Mouse (Mus musculus): ENCODE results near the gene Gm12258.
"Not testable (repeated sequence)": the region's sequence is repeated elsewhere in the genome, so short reads cannot be mapped to it uniquely, and the experiment has no call there.

Gene Gm12258

DNA sequence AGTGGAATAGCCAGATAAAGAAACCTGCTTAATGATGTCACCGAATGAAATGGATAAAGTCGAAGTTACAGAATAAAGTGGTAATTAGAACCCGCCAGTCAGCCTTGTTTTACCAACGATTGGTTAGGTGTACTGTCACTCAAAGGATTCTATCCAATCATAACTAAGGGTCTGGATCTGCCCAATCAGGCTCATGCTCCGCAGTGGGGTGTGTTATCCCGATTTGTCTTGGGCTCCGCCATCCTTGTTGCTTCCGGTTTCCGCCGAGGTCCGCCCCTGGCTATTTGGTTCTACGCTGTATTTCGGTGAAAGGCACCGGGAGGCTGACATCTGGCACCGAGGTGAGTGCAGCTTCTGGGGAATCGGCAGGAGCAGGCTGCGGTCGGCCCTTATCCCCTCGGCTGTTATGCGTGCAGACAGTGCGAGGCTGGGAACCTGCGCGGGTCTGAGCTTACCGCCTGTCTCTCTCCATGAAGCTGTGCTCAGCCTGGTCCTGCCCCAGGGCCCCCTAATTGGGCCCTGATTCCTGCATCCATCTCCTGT lies at the start of gene Gm12258:
Gene Gm12258 (plus strand): TSS at position 240 of the 543 bp plus-strand sequence.
- H3K9me3 ChIP-seq (ENCODE audit: low read length), result peaks cover 5% of the 10 kb centered on the region; the same call in 1 of the 2 replicates
- H3K4me3 ChIP-seq (replicated peaks; ENCODE audit: low read length), result peak within 1 kb of the TSS; percentile 92
- TF ChIP-seq CTCF (conservative IDR thresholded peaks at IDR 0.05; ENCODE audit: low read length), result no peak
- no peak for TF ChIP-seq POU5F1 (IDR thresholded peaks at IDR 0.05; ENCODE audit: borderline replicate concordance, low read length)
- no peak for TF ChIP-seq NANOG (IDR thresholded peaks at IDR 0.05; ENCODE audit: borderline replicate concordance, low read length)
- peaks cover 7% of the 10 kb centered on the region for H3K4me1 ChIP-seq (replicated peaks; ENCODE audit: low read depth, low read length)
- no peaks in the 10 kb centered on the region for H3K27me3 ChIP-seq (ENCODE audit: insufficient read depth, low read length)
- H3K36me3 ChIP-seq (ENCODE audit: insufficient read depth, low read length), result peaks cover 14% of the 10 kb centered on the region

- TF ChIP-seq POU5F1 (IDR thresholded peaks at IDR 0.05; ENCODE audit: borderline replicate concordance, low read length) (no peak), CTCF (conservative IDR thresholded peaks at IDR 0.05; ENCODE audit: low read length) (no peak), NANOG (IDR thresholded peaks at IDR 0.05; ENCODE audit: borderline replicate concordance, low read length) (no peak)
- H3K27me3 ChIP-seq (ENCODE audit: insufficient read depth, low read length), result no peaks in the 10 kb centered on the region
- H3K4me1 ChIP-seq (replicated peaks; ENCODE audit: low read depth, low read length), result peaks cover 20% of the 10 kb centered on the region
- H3K36me3 ChIP-seq (ENCODE audit: insufficient read depth, low read length), result no peaks in the 10 kb centered on the region
- H3K9me3 ChIP-seq (ENCODE audit: low read length), result no peaks in the 10 kb centered on the region
- H3K4me3 ChIP-seq (replicated peaks; ENCODE audit: low read length), result no peak overlapping the region
Measured at GRCm38 (mm10) chr11:58799747-58800146, 47.2 kb upstream of the Gm12258 start.

DNA sequence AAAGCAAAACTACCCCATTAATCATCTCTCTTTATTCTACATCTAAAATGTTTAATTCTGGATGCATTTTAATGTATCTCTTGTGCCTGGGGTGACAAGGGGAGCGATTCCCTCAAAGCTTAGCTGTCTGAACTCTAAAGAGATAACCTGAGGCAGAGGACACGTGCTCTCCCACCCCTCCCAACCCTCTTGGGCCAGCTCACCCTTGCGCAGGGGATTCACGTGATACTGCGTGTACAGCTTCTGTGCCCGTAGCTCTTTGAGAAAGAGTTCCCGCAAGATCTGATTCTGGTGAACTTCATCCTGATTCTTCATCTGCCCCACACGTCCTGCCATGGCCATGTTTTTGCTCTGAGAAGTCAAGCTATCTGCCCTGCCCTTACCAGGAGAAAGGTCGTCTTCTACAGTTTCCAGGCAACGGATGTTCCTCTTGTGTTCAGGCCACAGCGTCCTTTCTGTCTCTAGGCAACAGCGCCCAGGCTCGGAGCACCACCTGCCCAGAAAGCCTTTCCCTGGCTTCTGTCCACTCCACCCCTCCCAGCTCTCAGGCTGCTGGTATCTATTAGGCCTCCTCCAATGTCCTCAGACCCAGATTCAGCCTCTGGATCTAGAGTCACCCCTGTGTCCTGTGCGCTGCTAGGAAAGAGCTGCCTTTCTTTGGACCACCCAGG lies 45.3 kb upstream of the Gm12258 start, which contains the start of gene Fam183b:
Gene Fam183b (minus strand): TSS at position 403 of the 671 bp plus-strand sequence.
- H3K36me3 ChIP-seq (ENCODE audit: insufficient read depth, low read length), result no peaks in the 10 kb centered on the region
- no peaks in the 10 kb centered on the region for H3K27me3 ChIP-seq (ENCODE audit: insufficient read depth, low read length)
- peak within 1 kb of the TSS; percentile 20; the same call in 1 of the 2 replicates for H3K4me3 ChIP-seq (replicated peaks; ENCODE audit: low read length)
- peaks cover 20% of the 10 kb centered on the region for H3K4me1 ChIP-seq (replicated peaks; ENCODE audit: low read depth, low read length)
- TF ChIP-seq CTCF (conservative IDR thresholded peaks at IDR 0.05; ENCODE audit: low read length) (no peak), POU5F1 (IDR thresholded peaks at IDR 0.05; ENCODE audit: borderline replicate concordance, low read length) (no peak), NANOG (IDR thresholded peaks at IDR 0.05; ENCODE audit: borderline replicate concordance, low read length) (no peak)
- H3K9me3 ChIP-seq (ENCODE audit: low read length), result no peaks in the 10 kb centered on the region

DNA sequence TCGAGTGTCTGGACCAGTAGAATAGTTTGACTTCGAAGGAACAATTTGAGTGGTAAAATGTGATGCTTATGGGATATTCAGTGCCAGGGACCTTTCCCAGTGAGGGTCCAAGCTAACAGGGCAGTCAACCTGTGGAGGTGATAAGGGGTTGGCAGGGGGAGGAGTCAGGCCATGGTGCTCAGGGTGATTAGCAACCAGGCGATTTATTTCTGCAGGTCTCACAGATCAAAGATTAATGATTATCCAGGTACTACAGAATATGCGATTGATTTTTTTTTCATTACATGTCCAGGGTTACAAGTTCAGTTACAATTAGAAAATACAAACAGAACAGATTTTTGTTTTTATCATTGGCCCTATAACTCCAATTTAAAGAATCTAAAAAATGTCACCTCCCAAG lies 43.1 kb upstream of the Gm12258 start:
- no peaks in the 10 kb centered on the region for H3K36me3 ChIP-seq (ENCODE audit: insufficient read depth, low read length)
- peaks cover 20% of the 10 kb centered on the region for H3K4me1 ChIP-seq (replicated peaks; ENCODE audit: low read depth, low read length)
- TF ChIP-seq POU5F1 (IDR thresholded peaks at IDR 0.05; ENCODE audit: borderline replicate concordance, low read length) (no peak), NANOG (IDR thresholded peaks at IDR 0.05; ENCODE audit: borderline replicate concordance, low read length) (no peak), CTCF (conservative IDR thresholded peaks at IDR 0.05; ENCODE audit: low read length) (no peak)
- no peaks in the 10 kb centered on the region for H3K27me3 ChIP-seq (ENCODE audit: insufficient read depth, low read length)
- no peaks in the 10 kb centered on the region for H3K9me3 ChIP-seq (ENCODE audit: low read length)
- H3K4me3 ChIP-seq (replicated peaks; ENCODE audit: low read length), result no peak overlapping the region

DNA sequence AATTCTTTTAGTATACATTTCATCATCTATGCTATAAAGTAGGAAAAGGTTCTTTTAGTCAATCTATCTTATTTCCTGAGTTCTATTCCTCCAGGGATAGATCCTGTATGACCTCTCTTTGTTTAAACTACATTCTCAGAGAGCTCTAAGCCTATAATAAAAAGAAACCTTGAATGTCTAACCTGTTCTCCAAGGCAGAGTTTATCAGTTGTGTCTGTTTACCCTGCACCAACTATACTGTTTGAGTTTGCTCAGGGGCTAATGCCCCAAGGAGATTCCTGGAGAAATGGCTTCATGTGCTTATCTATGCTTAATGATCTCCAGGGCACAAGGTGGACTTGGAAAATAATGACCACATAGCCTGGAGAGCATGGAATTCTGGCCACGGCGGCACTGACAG lies 42.6 kb upstream of the Gm12258 start:
- Histone ChIP-seq H3K27me3 (ENCODE audit: insufficient read depth, low read length) (no peaks in the 10 kb centered on the region), H3K4me3 (replicated peaks; ENCODE audit: low read length) (no peak overlapping the region), H3K36me3 (ENCODE audit: insufficient read depth, low read length) (no peaks in the 10 kb centered on the region), H3K4me1 (replicated peaks; ENCODE audit: low read depth, low read length) (peaks cover 20% of the 10 kb centered on the region), H3K9me3 (ENCODE audit: low read length) (no peaks in the 10 kb centered on the region)
- TF ChIP-seq POU5F1 (IDR thresholded peaks at IDR 0.05; ENCODE audit: borderline replicate concordance, low read length) (no peak), NANOG (IDR thresholded peaks at IDR 0.05; ENCODE audit: borderline replicate concordance, low read length) (no peak), CTCF (conservative IDR thresholded peaks at IDR 0.05; ENCODE audit: low read length) (no peak)

GRCm38 (mm10) chr11:58812001-58812400 lies 35.0 kb upstream of the Gm12258 start:
- TF ChIP-seq NANOG (IDR thresholded peaks at IDR 0.05; ENCODE audit: borderline replicate concordance, low read length) (no peak), CTCF (conservative IDR thresholded peaks at IDR 0.05; ENCODE audit: low read length) (peak; percentile 78), POU5F1 (IDR thresholded peaks at IDR 0.05; ENCODE audit: borderline replicate concordance, low read length) (no peak)
- no peaks in the 10 kb centered on the region for H3K9me3 ChIP-seq (ENCODE audit: low read length)
- no peaks in the 10 kb centered on the region for H3K36me3 ChIP-seq (ENCODE audit: insufficient read depth, low read length)
- no peaks in the 10 kb centered on the region for H3K4me1 ChIP-seq (replicated peaks; ENCODE audit: low read depth, low read length)
- no peaks in the 10 kb centered on the region for H3K27me3 ChIP-seq (ENCODE audit: insufficient read depth, low read length)
- no peak overlapping the region for H3K4me3 ChIP-seq (replicated peaks; ENCODE audit: low read length)

DNA sequence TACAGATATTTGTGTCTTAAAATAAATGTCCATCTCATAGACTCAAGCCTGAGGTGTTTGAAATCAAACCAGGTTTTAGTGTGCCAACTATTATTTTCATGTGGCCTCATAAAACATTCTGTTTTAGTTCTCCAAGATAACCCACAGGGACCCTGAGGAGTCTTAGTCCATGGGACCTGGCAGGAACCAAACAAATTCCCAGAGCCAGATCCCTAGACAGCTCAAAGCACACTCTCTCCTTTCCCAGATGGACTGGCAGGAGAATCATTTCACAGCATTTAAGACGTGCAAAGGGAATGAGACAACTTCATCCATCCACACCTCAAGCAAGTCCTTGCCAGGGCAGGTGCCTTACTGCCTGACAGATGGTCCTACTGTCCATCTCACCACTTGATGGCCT lies 32.3 kb upstream of the Gm12258 start, which contains the start of gene Olfr313:
Gene Olfr313 (plus strand): TSS at position 301 of the 400 bp plus-strand sequence.
- H3K4me3 ChIP-seq (replicated peaks; ENCODE audit: low read length); H3K36me3 ChIP-seq (ENCODE audit: insufficient read depth, low read length); H3K4me1 ChIP-seq (replicated peaks; ENCODE audit: low read depth, low read length); H3K27me3 ChIP-seq (ENCODE audit: insufficient read depth, low read length); H3K9me3 ChIP-seq (ENCODE audit: low read length): not testable (repeated sequence)

DNA sequence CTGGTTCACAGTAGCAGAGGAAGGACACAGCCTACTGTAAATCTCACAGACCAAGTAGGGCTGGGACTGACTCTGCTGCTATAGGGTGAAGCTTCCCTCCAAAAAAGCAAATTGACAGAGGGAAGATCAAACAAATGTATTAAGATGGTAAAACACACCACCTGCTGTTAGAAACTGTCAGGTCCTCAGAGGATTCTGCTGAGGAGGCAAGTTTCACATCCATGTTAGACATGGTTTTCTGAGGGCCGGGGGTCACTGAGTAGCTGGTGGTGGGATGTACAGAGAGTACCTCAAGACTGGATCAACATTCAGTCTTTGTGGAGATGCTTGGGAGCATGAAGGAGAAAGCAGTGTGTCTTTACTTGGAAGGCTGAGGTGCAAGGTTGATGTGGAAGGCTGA lies 31.3 kb upstream of the Gm12258 start:
- TF ChIP-seq CTCF (conservative IDR thresholded peaks at IDR 0.05; ENCODE audit: low read length) (no peak), POU5F1 (IDR thresholded peaks at IDR 0.05; ENCODE audit: borderline replicate concordance, low read length) (no peak), NANOG (IDR thresholded peaks at IDR 0.05; ENCODE audit: borderline replicate concordance, low read length) (no peak)
- Histone ChIP-seq H3K36me3 (ENCODE audit: insufficient read depth, low read length) (no peaks in the 10 kb centered on the region), H3K4me3 (replicated peaks; ENCODE audit: low read length) (no peak overlapping the region), H3K27me3 (ENCODE audit: insufficient read depth, low read length) (no peaks in the 10 kb centered on the region), H3K9me3 (ENCODE audit: low read length) (no peaks in the 10 kb centered on the region), H3K4me1 (replicated peaks; ENCODE audit: low read depth, low read length) (no peaks in the 10 kb centered on the region)

- H3K27me3 ChIP-seq (ENCODE audit: insufficient read depth, low read length); H3K4me1 ChIP-seq (replicated peaks; ENCODE audit: low read depth, low read length); H3K9me3 ChIP-seq (ENCODE audit: low read length); H3K4me3 ChIP-seq (replicated peaks; ENCODE audit: low read length); H3K36me3 ChIP-seq (ENCODE audit: insufficient read depth, low read length): not testable (repeated sequence)
Measured at GRCm38 (mm10) chr11:58828937-58829336, 18.0 kb upstream of the Gm12258 start, which contains the start of gene Olfr312. TSS of gene Olfr312 (plus strand) at chr11:58829237.

Data from E14TG2a.4 (cell line).